Mouse (Mus musculus) neural tube, postnatal 0 days (tissue): ENCODE data around the gene Lrrc3. TPM values are rescaled to one million over a fixed set of nuclear protein-coding genes. Genes with fewer than 3 reads are reported as not detected.

Source experiments
- polyA plus RNA-seq: library from polyadenylated mRNA; unstranded; fragments of >200 nt; fragmentation: Nextera tagmentation; extraction: Ambion mirVana; gene quantifications from 2 replicates; pipeline ENCODE4 v1.2.1, GENCODE M21; 2015

The Lrrc3 gene
- 22.2 and 26.6 TPM in 2 replicates for polyA plus RNA-seq

GRCm38 (mm10) chr10:77902211-77902893 lies at the start of gene Lrrc3:
Lrrc3 (minus strand) TSS chr10:77902536.

GRCm38 (mm10) chr10:77861675-77862074 lies 40.7 kb downstream of the Lrrc3 start, which contains the start of gene Gm3285:
Gm3285 (plus strand) TSS chr10:77861975.

GRCm38 (mm10) chr10:77852559-77852958 lies 49.8 kb downstream of the Lrrc3 start, which contains the start of gene Gm10318:
Gm10318 (plus strand) TSS chr10:77852859.

Other genes starting within 250 kb of the Lrrc3 start
- 2.4 and 2.6 TPM in 2 replicates for gene Tspear, start 216.0 kb downstream of the Lrrc3 start, polyA plus RNA-seq
- gene Gm19402, start 211.8 kb downstream of the Lrrc3 start, polyA plus RNA-seq, result not detected in 2 replicates
- gene Gm9508, start 205.3 kb downstream of the Lrrc3 start, polyA plus RNA-seq, result not detected in 2 replicates
- gene Gm10272, start 195.9 kb downstream of the Lrrc3 start, polyA plus RNA-seq, result not detected in 2 replicates
- gene Gm10024, start 191.1 kb downstream of the Lrrc3 start, polyA plus RNA-seq, result not detected in 2 replicates
- not detected in 2 replicates for gene Gm10142, start 186.7 kb downstream of the Lrrc3 start, polyA plus RNA-seq
- gene Krtap12-1, start 181.9 kb downstream of the Lrrc3 start, polyA plus RNA-seq, result not detected in 2 replicates
- not detected in 2 replicates for gene Gm10100, start 176.1 kb downstream of the Lrrc3 start, polyA plus RNA-seq
- not detected in 2 replicates for gene Gm18596, start 159.9 kb downstream of the Lrrc3 start, polyA plus RNA-seq
- not detected in 2 replicates for gene Gm9736, start 151.2 kb downstream of the Lrrc3 start, polyA plus RNA-seq
- gene Gm3233, start 142.9 kb downstream of the Lrrc3 start, polyA plus RNA-seq, result not detected in 2 replicates
- not detected in 2 replicates for gene Gm3238, start 131.2 kb downstream of the Lrrc3 start, polyA plus RNA-seq
- not detected in 2 replicates for gene Gm7138, start 125.6 kb downstream of the Lrrc3 start, polyA plus RNA-seq
- not detected in 2 replicates for gene Gm3250, start 120.0 kb downstream of the Lrrc3 start, polyA plus RNA-seq
- not detected in 2 replicates for gene Gm7137, start 114.3 kb downstream of the Lrrc3 start, polyA plus RNA-seq
- not detected in 2 replicates for gene Gm9639, start 107.5 kb downstream of the Lrrc3 start, polyA plus RNA-seq
- not detected in 2 replicates for gene Gm19668, start 103.4 kb downstream of the Lrrc3 start, polyA plus RNA-seq
- gene Gm9507, start 90.7 kb downstream of the Lrrc3 start, polyA plus RNA-seq, result not detected in 2 replicates
- not detected in 2 replicates for gene Gm2696, start 87.9 kb downstream of the Lrrc3 start, polyA plus RNA-seq
- gene Krtap10-4, start 75.4 kb downstream of the Lrrc3 start, polyA plus RNA-seq, result not detected in 2 replicates
- gene Krtap10-10, start 66.6 kb downstream of the Lrrc3 start, polyA plus RNA-seq, result not detected in 2 replicates
- not detected in 2 replicates for gene Gm36176, start 55.7 kb downstream of the Lrrc3 start, polyA plus RNA-seq
- not detected in 2 replicates for gene Gm10318, start 49.7 kb downstream of the Lrrc3 start, polyA plus RNA-seq
- not detected in 2 replicates for gene Gm3285, start 40.6 kb downstream of the Lrrc3 start, polyA plus RNA-seq
- 8.9 and 10.4 TPM in 2 replicates for gene Trpm2, start 68.0 kb upstream of the Lrrc3 start, polyA plus RNA-seq
- gene 1810043G02Rik, start 76.0 kb upstream of the Lrrc3 start, polyA plus RNA-seq, result 65.9 and 70.1 TPM in 2 replicates
- gene Pfkl, start 107.5 kb upstream of the Lrrc3 start, polyA plus RNA-seq, result 82.9 and 88.0 TPM in 2 replicates
- gene Dnmt3l, start 139.4 kb upstream of the Lrrc3 start, polyA plus RNA-seq, result not detected in 2 replicates
- gene Aire, start 141.1 kb upstream of the Lrrc3 start, polyA plus RNA-seq, result 0.19 and 0.40 TPM in 2 replicates
- 1.7 TPM in 2 replicates for gene Icosl, start 166.8 kb upstream of the Lrrc3 start, polyA plus RNA-seq